Mouse (Mus musculus): ENCODE measurements around the gene Arr3.

The Arr3 gene

GRCm38 (mm10) chrX:100605314-100605713 lies at the start of gene Arr3:
Gene Arr3, plus strand, starts transcription at chrX:100605497.
- no peak for DNase-seq

DNA sequence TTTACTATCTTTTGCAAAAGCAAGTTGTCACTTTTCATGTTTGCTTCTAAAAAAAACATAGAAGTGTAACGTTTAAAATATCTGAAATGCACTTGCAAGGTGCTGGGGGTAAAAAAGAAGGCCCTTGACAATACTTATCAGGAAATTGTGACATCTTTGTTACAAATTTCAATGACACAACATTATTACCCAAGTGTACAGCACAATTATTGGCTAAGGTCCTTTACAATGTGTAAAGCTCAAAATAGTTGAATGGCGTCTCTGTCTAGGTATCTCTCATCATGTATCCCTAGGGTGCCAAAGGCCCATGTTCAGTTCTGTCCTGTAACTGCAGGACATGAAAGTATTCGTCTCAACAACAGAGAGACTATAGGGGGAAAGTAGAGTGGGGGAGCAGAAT lies 49.3 kb upstream of the Arr3 start:
- DNase-seq = no peak

DNA sequence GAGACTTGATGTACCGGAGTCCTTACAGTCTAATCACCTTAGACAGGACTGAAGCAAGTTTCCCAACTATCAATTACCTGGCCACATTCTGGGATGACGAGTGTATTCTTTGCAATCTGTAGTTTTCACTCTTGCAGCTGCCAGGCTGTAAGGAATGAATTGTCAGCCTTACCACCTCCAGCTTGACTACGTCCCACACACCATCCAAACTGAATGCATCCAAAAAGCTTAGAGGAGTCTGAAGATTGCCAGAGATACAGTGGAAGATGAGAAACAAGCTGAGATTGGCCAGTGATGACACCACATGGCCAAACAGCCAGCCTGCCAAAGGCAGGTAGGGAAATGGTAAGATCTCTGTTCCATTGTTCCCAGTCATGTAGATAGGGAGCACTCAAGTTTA lies 39.6 kb upstream of the Arr3 start:
- no peak for DNase-seq

GRCm38 (mm10) chrX:100571951-100572350 lies 33.3 kb upstream of the Arr3 start, which contains the start of gene Awat1:
Gene Awat1, plus strand, starts transcription at chrX:100572251.
- no peak for DNase-seq

DNA sequence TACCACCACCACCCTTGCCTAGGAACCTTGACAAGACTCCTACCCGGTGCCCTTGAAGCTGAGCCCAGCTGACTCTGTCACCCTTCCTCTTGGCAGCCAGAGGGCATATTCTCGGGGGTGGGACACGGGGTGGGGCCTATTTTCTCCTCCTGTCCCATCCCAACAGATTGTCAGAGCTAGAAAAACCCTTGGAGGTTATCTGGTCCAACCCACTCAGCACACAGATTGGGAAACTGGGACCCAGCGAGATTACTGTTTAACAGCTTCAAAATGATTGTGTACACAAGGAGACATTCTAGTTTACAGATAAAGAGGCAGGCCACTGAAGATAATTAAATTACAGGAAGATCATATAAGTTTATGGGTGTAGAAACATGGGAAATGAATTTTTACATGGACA lies 10.5 kb upstream of the Arr3 start, which contains the start of gene P2ry4:
P2ry4 (minus strand) TSS at position 79 of the 400 bp plus-strand sequence.
- DNase-seq = no peak

DNA sequence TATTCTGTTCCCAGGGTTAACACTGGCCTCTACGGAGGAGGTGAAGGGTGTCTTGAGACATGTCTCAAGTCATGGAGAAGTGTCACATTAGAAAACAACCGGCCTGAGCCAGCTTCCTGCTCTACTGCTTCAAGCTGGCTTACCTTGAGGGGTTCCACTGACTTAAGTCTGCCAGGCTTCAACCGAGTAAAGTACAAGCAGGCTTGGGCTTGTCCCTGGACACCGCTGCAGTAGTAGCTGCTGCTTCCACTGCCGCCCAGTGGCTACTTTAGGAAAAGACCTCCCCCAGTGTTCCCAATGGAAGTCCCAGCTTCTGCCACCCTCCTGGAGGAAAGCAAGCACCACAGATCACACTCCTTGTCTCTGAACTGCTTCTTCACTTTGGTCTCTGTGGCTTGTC lies 7.9 kb upstream of the Arr3 start:
- no peak for DNase-seq

GRCm38 (mm10) chrX:100599755-100600154 lies 5.5 kb upstream of the Arr3 start:
- no peak for DNase-seq

GRCm38 (mm10) chrX:100618488-100618887 lies 13.2 kb downstream of the Arr3 start:
- no peak for DNase-seq

- DNase-seq = no peak
Observed at GRCm38 (mm10) chrX:100621366-100621765, 16.1 kb downstream of the Arr3 start.

- no peak for DNase-seq
Observed at GRCm38 (mm10) chrX:100624242-100624641, 18.9 kb downstream of the Arr3 start.

GRCm38 (mm10) chrX:100625146-100625545 lies 19.8 kb downstream of the Arr3 start:
- DNase-seq = no peak

GRCm38 (mm10) chrX:100625546-100625801 lies 20.2 kb downstream of the Arr3 start, which contains the start of gene Kif4:
Gene Kif4, plus strand, starts transcription at chrX:100625737.
- no peak for DNase-seq

GRCm38 (mm10) chrX:100625802-100626793 lies 20.8 kb downstream of the Arr3 start, which contains the start of gene Pdzd11:
Gene Pdzd11, minus strand, starts transcription at chrX:100626568.
- DNase-seq = peak; percentile 83 to 90

- DNase-seq = no peak
Observed at GRCm38 (mm10) chrX:100629076-100629475, 23.8 kb downstream of the Arr3 start.

GRCm38 (mm10) chrX:100638477-100638876 lies 33.2 kb downstream of the Arr3 start:
- DNase-seq = no peak

- no peak for DNase-seq
Observed at GRCm38 (mm10) chrX:100652848-100653247, 47.6 kb downstream of the Arr3 start.

DNA sequence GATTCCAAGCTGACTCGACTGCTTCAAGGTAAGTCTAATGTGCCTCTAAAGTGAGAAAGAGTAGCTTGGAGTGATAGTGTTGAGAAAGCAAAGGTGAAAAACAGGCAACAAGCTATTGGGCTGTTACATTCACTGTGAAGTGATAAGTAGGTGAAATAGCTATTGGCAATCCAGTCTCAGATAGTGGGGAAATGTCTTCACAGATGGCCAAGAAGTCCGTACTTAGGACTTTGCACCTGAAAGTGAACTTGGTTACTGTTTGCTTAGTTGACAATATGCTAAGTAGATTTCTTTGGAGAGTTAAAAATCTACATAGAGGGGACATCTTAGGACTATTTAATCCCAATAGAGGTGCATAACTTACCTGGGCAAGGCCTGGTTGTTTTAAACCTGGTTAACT lies 59.5 kb downstream of the Arr3 start:
- no peak for DNase-seq
